Mouse (Mus musculus): ENCODE measurements around the gene Tsen2. TPM values are rescaled to one million over a fixed set of nuclear protein-coding genes. Genes with fewer than 3 reads are reported as not detected.

Gene Tsen2
- polyA plus RNA-seq, 1 experiment from 2014 or later: 36.5 TPM

DNA sequence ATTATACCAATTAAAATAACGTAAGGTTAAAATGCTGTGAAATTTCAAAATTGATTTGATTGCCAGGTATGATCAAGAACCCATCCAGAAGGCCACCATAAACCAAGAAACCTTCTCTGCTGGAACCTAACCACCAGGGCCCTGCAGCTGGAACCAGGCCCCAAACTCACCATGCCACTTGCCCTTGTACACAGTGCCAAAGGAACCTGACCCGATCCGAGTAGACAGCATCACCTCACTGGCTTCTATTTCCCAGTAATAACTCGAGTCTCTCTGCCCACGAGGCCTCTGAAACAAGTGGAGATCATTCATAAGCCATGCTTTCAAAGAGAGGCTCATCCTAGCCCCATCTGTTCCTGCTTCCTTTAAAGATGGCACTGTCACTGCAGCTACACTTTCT, 81.7 kb downstream of the Tsen2 start:
- Histone ChIP-seq H3K9ac (ENCODE audit: low read depth, low read length) (no peak overlapping the region), H3K27me3 (ENCODE audit: control insufficient read depth, insufficient read depth, low read depth, low read length) (no peaks in the 10 kb centered on the region), H3K36me3 (ENCODE audit: control insufficient read depth, insufficient read depth, low read length) (peaks cover 34% of the 10 kb centered on the region), H3K4me2 (ENCODE audit: low read length) (no peak overlapping the region), H3K27ac (ENCODE audit: low read length) (no peak overlapping the region), H3K4me1 (ENCODE audit: control insufficient read depth, insufficient read depth, low read length) (no peaks in the 10 kb centered on the region), H3K4me3 (ENCODE audit: low read depth, low read length) (no peak overlapping the region), H3K9me3 (replicated peaks; ENCODE audit: control insufficient read depth, low read length, poor library complexity, severe bottlenecking) (no peaks in the 10 kb centered on the region)
- WGBS: 92% methylated on average over 5 of the region's 5 CpGs
- no peak for ATAC-seq

Other genes starting within 250 kb of the Tsen2 start
- 0.39 and 0.53 TPM in 2 replicates for gene Pparg, start 183.7 kb upstream of the Tsen2 start, polyA plus RNA-seq (2015; fragmentation: Nextera tagmentation; extraction: Ambion mirVana)
- 0.46 and 0.48 TPM in 2 replicates for gene Mkrn2os, start 47.9 kb downstream of the Tsen2 start, polyA plus RNA-seq (2015; fragmentation: Nextera tagmentation; extraction: Ambion mirVana)
- gene Mkrn2, start 57.2 kb downstream of the Tsen2 start, polyA plus RNA-seq (2015; fragmentation: Nextera tagmentation; extraction: Ambion mirVana): 31.9 and 35.9 TPM in 2 replicates
- 127 and 136 TPM in 2 replicates for gene Raf1, start 132.0 kb downstream of the Tsen2 start, polyA plus RNA-seq (2015; fragmentation: Nextera tagmentation; extraction: Ambion mirVana)
- 0.85 and 1.3 TPM in 2 replicates for gene Tmem40, start 217.7 kb downstream of the Tsen2 start, polyA plus RNA-seq (2015; fragmentation: Nextera tagmentation; extraction: Ambion mirVana)
- 9.8 and 10.3 TPM in 2 replicates for gene Cand2, start 229.9 kb downstream of the Tsen2 start, polyA plus RNA-seq (2015; fragmentation: Nextera tagmentation; extraction: Ambion mirVana)

Measured in midbrain, embryonic 16.5 days (tissue).